Mouse (Mus musculus): ENCODE measurements around the gene Naa80. TPM values are rescaled to one million over a fixed set of nuclear protein-coding genes. Genes with fewer than 3 reads are reported as not detected.

The Naa80 gene
- polyA plus RNA-seq, 1 experiment from 2014 or later: 19.5 TPM

DNA sequence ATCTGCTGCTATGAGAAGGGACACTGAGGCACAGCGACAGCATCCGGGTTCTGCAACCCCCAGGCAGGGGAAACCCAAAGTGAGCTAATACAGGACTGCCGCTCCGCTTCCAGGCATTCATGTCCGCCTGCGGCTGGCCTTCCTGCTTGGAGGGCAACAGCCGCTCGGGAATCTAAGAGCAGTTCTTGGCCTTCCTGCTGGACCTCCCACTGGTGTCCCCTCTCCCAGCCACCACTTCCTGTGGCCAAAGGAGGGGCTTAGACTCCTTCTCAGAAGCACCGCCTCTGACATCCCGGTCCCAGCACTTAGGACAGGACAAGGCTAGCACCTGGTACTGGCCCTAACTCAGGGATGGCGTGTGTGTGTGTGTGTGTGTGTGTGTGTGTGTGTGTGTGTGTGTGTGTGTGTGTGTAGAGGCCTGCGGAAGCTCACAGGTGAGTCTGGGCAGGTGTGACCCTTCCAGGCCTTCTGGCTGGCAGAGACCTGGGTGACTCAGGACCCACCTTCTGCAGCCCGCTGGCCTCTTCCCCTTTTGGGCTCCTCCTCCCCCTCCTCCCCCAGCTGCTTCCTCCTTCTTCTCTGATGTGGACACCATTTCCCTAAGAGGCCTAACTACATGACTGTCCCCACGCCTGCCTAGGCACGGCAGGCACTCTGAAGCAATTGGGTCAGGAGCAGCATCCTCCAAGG, 50.2 kb downstream of the Naa80 start:
- 42% methylated on average over 15 of the region's 15 CpGs for WGBS
- no peak overlapping the region for H3K4me3 ChIP-seq
- H3K9me3 ChIP-seq: no peaks in the 10 kb centered on the region
- no peaks in the 10 kb centered on the region for H3K36me3 ChIP-seq
- no peak for ATAC-seq (ENCODE audit: low FRiP score, low read depth)
- H3K4me1 ChIP-seq (replicated peaks): peaks cover 94% of the 10 kb centered on the region
- peak overlapping the region; percentile 26; the same call in 1 of the 2 replicates for H3K9ac ChIP-seq
- H3K27me3 ChIP-seq: no peaks in the 10 kb centered on the region
- peak overlapping the region; percentile 70 for H3K4me2 ChIP-seq
- peak overlapping the region; percentile 89 for H3K27ac ChIP-seq (replicated peaks)

DNA sequence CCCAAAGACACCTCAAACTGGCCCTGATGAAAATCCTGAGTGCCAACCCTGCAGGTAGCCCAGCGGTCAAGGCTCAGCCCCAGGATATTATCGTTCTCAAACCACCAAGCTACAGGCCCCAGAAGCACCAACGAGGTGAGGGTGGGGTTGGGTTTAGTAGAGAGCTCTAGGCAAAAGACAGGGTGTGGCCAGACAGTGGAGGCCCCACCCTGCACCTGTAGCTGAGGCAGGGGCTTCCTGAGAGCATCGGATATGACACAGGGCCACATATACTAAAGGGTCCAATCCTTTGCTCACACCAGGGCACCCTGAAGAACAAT, 50.7 kb downstream of the Naa80 start:
- Histone ChIP-seq H3K27me3 (no peaks in the 10 kb centered on the region), H3K27ac (replicated peaks) (peak overlapping the region; percentile 89), H3K4me2 (peak overlapping the region; percentile 70), H3K9me3 (no peaks in the 10 kb centered on the region), H3K36me3 (no peaks in the 10 kb centered on the region), H3K9ac (peak overlapping the region; percentile 17), H3K4me1 (replicated peaks) (peaks cover 98% of the 10 kb centered on the region), H3K4me3 (no peak overlapping the region)
- 24% methylated on average over 4 of the region's 4 CpGs for WGBS
- no peak for ATAC-seq (ENCODE audit: low FRiP score, low read depth)

- Histone ChIP-seq H3K27ac (replicated peaks) (peak overlapping the region; percentile 89), H3K9ac (peak overlapping the region; percentile 23), H3K36me3 (no peaks in the 10 kb centered on the region), H3K4me1 (replicated peaks) (peaks cover 97% of the 10 kb centered on the region), H3K9me3 (no peaks in the 10 kb centered on the region), H3K4me3 (peak overlapping the region; percentile 12; the same call in 1 of the 2 replicates), H3K4me2 (peak overlapping the region; percentile 70), H3K27me3 (no peaks in the 10 kb centered on the region)
- whole genome bisulfite sequencing: 11% methylated on average over 14 of the region's 14 CpGs
- peak; percentile 10 for ATAC-seq (ENCODE audit: low FRiP score, low read depth)
Measured at GRCm38 (mm10) chr9:107629901-107630425, 51.3 kb downstream of the Naa80 start.

DNA sequence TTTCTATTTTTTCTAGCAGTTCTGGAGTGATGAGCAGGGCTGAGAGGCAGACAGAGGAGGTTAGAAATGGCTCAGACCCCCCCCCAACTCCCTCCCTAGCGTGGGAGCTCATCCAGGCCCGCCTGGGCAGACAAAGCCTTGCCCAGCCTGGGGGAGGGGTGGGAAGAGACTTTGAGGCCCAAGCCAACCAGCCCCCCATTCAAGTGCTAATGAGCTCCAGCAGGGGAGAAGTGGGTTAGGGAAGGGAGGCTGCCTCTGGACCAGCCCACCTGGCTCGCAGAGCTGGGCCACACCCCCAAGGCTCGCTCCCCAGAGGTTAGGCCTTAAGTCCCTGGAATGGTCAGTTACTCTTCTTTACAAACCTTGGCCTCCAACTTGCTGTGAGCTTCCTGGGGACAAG, 51.9 kb downstream of the Naa80 start:
- no peaks in the 10 kb centered on the region for H3K36me3 ChIP-seq
- peak overlapping the region; percentile 70 for H3K4me2 ChIP-seq
- WGBS: 2% methylated on average over 4 of the region's 4 CpGs
- peak; percentile 29 for ATAC-seq (ENCODE audit: low FRiP score, low read depth)
- H3K27me3 ChIP-seq: no peaks in the 10 kb centered on the region
- no peaks in the 10 kb centered on the region for H3K9me3 ChIP-seq
- peak overlapping the region; percentile 89 for H3K27ac ChIP-seq (replicated peaks)
- H3K4me3 ChIP-seq: peak overlapping the region; percentile 12; the same call in 1 of the 2 replicates
- peaks cover 95% of the 10 kb centered on the region for H3K4me1 ChIP-seq (replicated peaks)
- H3K9ac ChIP-seq: peak overlapping the region; percentile 23

GRCm38 (mm10) chr9:107631311-107631826, 52.7 kb downstream of the Naa80 start:
- H3K4me3 ChIP-seq: peak overlapping the region; percentile 87; the same call in 1 of the 2 replicates
- H3K9ac ChIP-seq: no peak overlapping the region

DNA sequence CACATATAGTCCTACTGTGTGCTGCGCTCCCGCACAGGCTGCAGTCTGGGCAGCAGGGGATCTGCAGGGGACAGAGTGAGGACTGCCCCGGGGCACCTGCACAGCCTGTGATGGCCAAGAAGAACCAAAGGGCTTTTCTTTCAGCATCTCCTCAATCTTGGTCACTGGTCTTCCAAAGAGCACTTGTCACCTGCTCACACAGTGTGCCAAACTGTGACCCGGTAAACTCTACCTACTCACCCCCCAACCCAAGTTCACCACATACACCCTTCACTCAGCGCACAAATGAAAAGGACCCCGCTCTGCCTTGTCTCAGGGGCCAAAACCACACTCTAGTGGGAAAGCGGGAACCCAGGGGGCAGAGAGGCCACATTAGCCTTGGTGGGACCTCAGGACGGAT, 53.2 kb downstream of the Naa80 start:
- no peak for ATAC-seq (ENCODE audit: low FRiP score, low read depth)
- H3K4me2 ChIP-seq: peak overlapping the region; percentile 70
- H3K27me3 ChIP-seq: no peaks in the 10 kb centered on the region
- peak overlapping the region; percentile 89 for H3K27ac ChIP-seq (replicated peaks)
- peak overlapping the region; percentile 87 for H3K4me3 ChIP-seq
- H3K9me3 ChIP-seq: no peaks in the 10 kb centered on the region
- no peaks in the 10 kb centered on the region for H3K36me3 ChIP-seq
- WGBS: 51% methylated on average over 8 of the region's 8 CpGs
- peaks cover 93% of the 10 kb centered on the region for H3K4me1 ChIP-seq (replicated peaks)
- peak overlapping the region; percentile 96; the same call in 1 of the 2 replicates for H3K9ac ChIP-seq

More at GRCm38 (mm10) chr9:107631311-107631826, 52.7 kb downstream of the Naa80 start:
- Histone ChIP-seq H3K36me3 (no peaks in the 10 kb centered on the region), H3K4me2 (peak overlapping the region; percentile 70), H3K9me3 (no peaks in the 10 kb centered on the region), H3K27ac (replicated peaks) (peak overlapping the region; percentile 89), H3K27me3 (no peaks in the 10 kb centered on the region), H3K4me1 (replicated peaks) (peaks cover 94% of the 10 kb centered on the region)
- ATAC-seq (ENCODE audit: low FRiP score, low read depth): no peak
- 23% methylated on average over 9 of the region's 9 CpGs for WGBS

DNA sequence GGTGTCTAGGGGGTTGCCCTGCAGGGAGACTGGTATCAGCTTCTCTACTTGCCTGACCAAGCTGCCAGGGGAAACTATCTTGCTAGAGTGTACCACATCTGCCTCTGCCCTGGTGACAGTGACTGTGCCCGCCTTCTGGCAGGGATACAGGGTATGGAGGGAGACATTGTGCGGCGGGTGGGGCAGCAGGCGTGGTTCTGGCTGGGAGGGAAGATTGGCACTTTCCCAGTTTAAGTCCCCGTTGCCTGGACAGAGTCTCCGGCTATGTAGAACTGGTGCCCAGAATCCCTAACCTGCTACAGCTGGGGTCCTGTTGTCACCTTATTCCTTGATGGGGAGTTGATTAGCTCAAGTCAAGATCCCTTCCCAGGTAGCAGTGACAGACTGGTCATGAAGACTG, 53.8 kb downstream of the Naa80 start:
- WGBS: 24% methylated on average over 6 of the region's 6 CpGs
- H3K9ac ChIP-seq: peak overlapping the region; percentile 96

GRCm38 (mm10) chr9:107633091-107633660, 54.5 kb downstream of the Naa80 start:
- WGBS: 1% methylated on average over 33 of the region's 33 CpGs
- H3K9ac ChIP-seq: peak overlapping the region; percentile 96

More for the DNA sequence above, 53.8 kb downstream of the Naa80 start:
- H3K9me3 ChIP-seq: no peaks in the 10 kb centered on the region
- H3K4me2 ChIP-seq: peak overlapping the region; percentile 70
- H3K27ac ChIP-seq (replicated peaks): peak overlapping the region; percentile 89
- no peaks in the 10 kb centered on the region for H3K27me3 ChIP-seq
- ATAC-seq (ENCODE audit: low FRiP score, low read depth): no peak
- no peaks in the 10 kb centered on the region for H3K36me3 ChIP-seq
- H3K4me3 ChIP-seq: peak overlapping the region; percentile 87
- peaks cover 93% of the 10 kb centered on the region for H3K4me1 ChIP-seq (replicated peaks)

More at GRCm38 (mm10) chr9:107633091-107633660, 54.5 kb downstream of the Naa80 start:
- peak overlapping the region; percentile 70 for H3K4me2 ChIP-seq
- peak overlapping the region; percentile 89 for H3K27ac ChIP-seq (replicated peaks)
- H3K9me3 ChIP-seq: no peaks in the 10 kb centered on the region
- ATAC-seq (ENCODE audit: low FRiP score, low read depth): peak; percentile 7; the same call in 1 of the 2 replicates
- H3K4me3 ChIP-seq: peak overlapping the region; percentile 87
- H3K27me3 ChIP-seq: no peaks in the 10 kb centered on the region
- no peaks in the 10 kb centered on the region for H3K36me3 ChIP-seq
- H3K4me1 ChIP-seq (replicated peaks): peaks cover 88% of the 10 kb centered on the region

Other genes starting within 250 kb of the Naa80 start
- gene Hemk1, start 240.5 kb upstream of the Naa80 start, polyA plus RNA-seq (2015; fragmentation: Nextera tagmentation; extraction: Ambion mirVana): 15.2 and 17.2 TPM in 2 replicates
- 9.1 and 9.4 TPM in 2 replicates for gene 6430571L13Rik, start 238.3 kb upstream of the Naa80 start, polyA plus RNA-seq (2015; fragmentation: Nextera tagmentation; extraction: Ambion mirVana)
- gene Cacna2d2, start 179.3 kb upstream of the Naa80 start, polyA plus RNA-seq (2015; fragmentation: Nextera tagmentation; extraction: Ambion mirVana): 7.7 and 10.7 TPM in 2 replicates
- 48.1 and 48.5 TPM in 2 replicates for gene Tmem115, start 44.9 kb upstream of the Naa80 start, polyA plus RNA-seq (2015; fragmentation: Nextera tagmentation; extraction: Ambion mirVana)
- 45.3 and 47.3 TPM in 2 replicates for gene Cyb561d2, start 36.7 kb upstream of the Naa80 start, polyA plus RNA-seq (2015; fragmentation: Nextera tagmentation; extraction: Ambion mirVana)
- 69.2 and 70.2 TPM in 2 replicates for gene Nprl2, start 36.7 kb upstream of the Naa80 start, polyA plus RNA-seq (2015; fragmentation: Nextera tagmentation; extraction: Ambion mirVana)
- gene Zmynd10, start 31.6 kb upstream of the Naa80 start, polyA plus RNA-seq (2015; fragmentation: Nextera tagmentation; extraction: Ambion mirVana): 3.4 and 4.3 TPM in 2 replicates
- 43.6 and 43.9 TPM in 2 replicates for gene Rassf1, start 27.3 kb upstream of the Naa80 start, polyA plus RNA-seq (2015; fragmentation: Nextera tagmentation; extraction: Ambion mirVana)
- gene Tusc2, start 15.6 kb upstream of the Naa80 start, polyA plus RNA-seq (2015; fragmentation: Nextera tagmentation; extraction: Ambion mirVana): 119 and 129 TPM in 2 replicates
- gene Hyal2, start 10.9 kb upstream of the Naa80 start, polyA plus RNA-seq (2015; fragmentation: Nextera tagmentation; extraction: Ambion mirVana): 65.8 and 67.4 TPM in 2 replicates
- gene Hyal1, start 2.0 kb upstream of the Naa80 start, polyA plus RNA-seq (2015; fragmentation: Nextera tagmentation; extraction: Ambion mirVana): 7.5 and 8.4 TPM in 2 replicates
- gene Hyal3, start 1.9 kb downstream of the Naa80 start, polyA plus RNA-seq (2015; fragmentation: Nextera tagmentation; extraction: Ambion mirVana): 1.8 and 2.2 TPM in 2 replicates
- 16.3 and 17.3 TPM in 2 replicates for gene Ifrd2, start 8.8 kb downstream of the Naa80 start, polyA plus RNA-seq (2015; fragmentation: Nextera tagmentation; extraction: Ambion mirVana)
- gene Sema3b, start 30.3 kb downstream of the Naa80 start, polyA plus RNA-seq (2015; fragmentation: Nextera tagmentation; extraction: Ambion mirVana): 4.6 and 5.1 TPM in 2 replicates
- gene Gnai2, start 56.5 kb downstream of the Naa80 start, polyA plus RNA-seq (2015; fragmentation: Nextera tagmentation; extraction: Ambion mirVana): 332 and 343 TPM in 2 replicates
- gene Slc38a3, start 90.6 kb downstream of the Naa80 start, polyA plus RNA-seq (2015; fragmentation: Nextera tagmentation; extraction: Ambion mirVana): 41.4 and 43.3 TPM in 2 replicates
- gene Gnat1, start 100.8 kb downstream of the Naa80 start, polyA plus RNA-seq (2015; fragmentation: Nextera tagmentation; extraction: Ambion mirVana): 2.0 and 3.6 TPM in 2 replicates
- 14.0 and 18.5 TPM in 2 replicates for gene Sema3f, start 131.6 kb downstream of the Naa80 start, polyA plus RNA-seq (2015; fragmentation: Nextera tagmentation; extraction: Ambion mirVana)
- gene Rbm5, start 192.1 kb downstream of the Naa80 start, polyA plus RNA-seq (2015; fragmentation: Nextera tagmentation; extraction: Ambion mirVana): 230 and 247 TPM in 2 replicates

Data from hindbrain, embryonic 15.5 days (tissue).